Mouse (Mus musculus): Measurements from ENCODE around the gene Xpr1. TPM values are rescaled to one million over a fixed set of nuclear protein-coding genes. Genes with fewer than 3 reads are reported as not detected.
A peak's percentile ranks its signal among the peaks of the same experiment; 100 is the strongest.

Gene Xpr1
- polyA plus RNA-seq, 2 experiments = 2.4 to 4.2 TPM

- no peaks in the 10 kb centered on the region for H3K9me3 ChIP-seq (ENCODE audit: control insufficient read depth, low read length)
Measured at GRCm38 (mm10) chr1:155423801-155424200, 6.6 kb upstream of the Xpr1 start.

GRCm38 (mm10) chr1:155422022-155422421, 4.8 kb upstream of the Xpr1 start:
- H3K4me3 ChIP-seq (ENCODE audit: insufficient read depth in 1 of 2, low read depth in 2 of 2, low read length in 2 of 2) = no peak overlapping the region
- peaks cover 19 to 25% of the 10 kb centered on the region in 2 experiments for H3K4me1 ChIP-seq (replicated peaks; ENCODE audit: control insufficient read depth in 2 of 2, insufficient read depth in 2 of 2, low read length in 1 of 2)
- H3K27ac ChIP-seq = no peak overlapping the region
- DNase-seq (ENCODE audit: low read depth in 3 of 3, low spot score in 3 of 3) (no peak), ATAC-seq (ENCODE audit: insufficient read depth) (no peak)
- no peak overlapping the region for H3K4me2 ChIP-seq (ENCODE audit: low read depth)
- no peaks in the 10 kb centered on the region for H3K36me3 ChIP-seq (replicated peaks; ENCODE audit: control insufficient read depth, insufficient read depth, low read depth)
- H3K27me3 ChIP-seq (ENCODE audit: control insufficient read depth, insufficient read depth, low read length) = no peaks in the 10 kb centered on the region
- TF ChIP-seq EP300 (IDR thresholded peaks at IDR 0.05; ENCODE audit: low read depth) (no peak), CTCF (IDR thresholded peaks at IDR 0.05; ENCODE audit: low read depth) (no peak)
- H3K9me3 ChIP-seq (ENCODE audit: control insufficient read depth, low read length) = no peaks in the 10 kb centered on the region
- no peak overlapping the region for H3K9ac ChIP-seq (replicated peaks)
- WGBS (ENCODE audit: insufficient replicate concordance) = 78% methylated on average over 7 of the region's 7 CpGs

More at GRCm38 (mm10) chr1:155423801-155424200, 6.6 kb upstream of the Xpr1 start:
- no peak for TF ChIP-seq CTCF (IDR thresholded peaks at IDR 0.05; ENCODE audit: low read depth)
- no peak overlapping the region for H3K27ac ChIP-seq
- no peak overlapping the region for H3K4me3 ChIP-seq (ENCODE audit: insufficient read depth in 1 of 2, low read depth in 2 of 2, low read length in 2 of 2)
- WGBS (ENCODE audit: insufficient replicate concordance) = 73% methylated on average over 4 of the region's 4 CpGs
- DNase-seq (ENCODE audit: low read depth in 3 of 3, low spot score in 3 of 3) = no peak
- H3K27me3 ChIP-seq (ENCODE audit: control insufficient read depth, insufficient read depth, low read length) = no peaks in the 10 kb centered on the region
- no peak overlapping the region for H3K4me2 ChIP-seq (ENCODE audit: low read depth)
- no peaks in the 10 kb centered on the region for H3K36me3 ChIP-seq (replicated peaks; ENCODE audit: control insufficient read depth, insufficient read depth, low read depth)
- H3K9ac ChIP-seq (replicated peaks) = no peak overlapping the region
- H3K4me1 ChIP-seq (replicated peaks; ENCODE audit: control insufficient read depth in 2 of 2, insufficient read depth in 2 of 2, low read length in 1 of 2) = peaks cover 16 to 21% of the 10 kb centered on the region in 2 experiments
- ATAC-seq (ENCODE audit: insufficient read depth) = no peak

- H3K9ac ChIP-seq (replicated peaks) = peak overlapping the region; percentile 84
- H3K4me2 ChIP-seq (ENCODE audit: low read depth) = peak overlapping the region; percentile 84
- ATAC-seq (ENCODE audit: insufficient read depth) = no peak
- peaks cover 7 to 9% of the 10 kb centered on the region in 2 experiments for H3K4me1 ChIP-seq (replicated peaks; ENCODE audit: control insufficient read depth in 2 of 2, insufficient read depth in 2 of 2, low read length in 1 of 2)
- no peaks in the 10 kb centered on the region for H3K36me3 ChIP-seq (replicated peaks; ENCODE audit: control insufficient read depth, insufficient read depth, low read depth)
- no peaks in the 10 kb centered on the region for H3K27me3 ChIP-seq (ENCODE audit: control insufficient read depth, insufficient read depth, low read length)
- H3K4me3 ChIP-seq (ENCODE audit: insufficient read depth in 1 of 2, low read depth in 2 of 2, low read length in 2 of 2) = peak overlapping the region; percentile 84 to 91
- 2% methylated on average over 6 of the region's 6 CpGs for WGBS (ENCODE audit: insufficient replicate concordance)
- no peaks in the 10 kb centered on the region for H3K9me3 ChIP-seq (ENCODE audit: control insufficient read depth, low read length)
- TF ChIP-seq EP300 (IDR thresholded peaks at IDR 0.05; ENCODE audit: low read depth) (no peak), CTCF (IDR thresholded peaks at IDR 0.05; ENCODE audit: low read depth) (no peak)
- peak overlapping the region; percentile 53 for H3K27ac ChIP-seq
- DNase-seq (ENCODE audit: low read depth in 3 of 3, low spot score in 3 of 3) = no peak
Measured at GRCm38 (mm10) chr1:155416147-155416700, 991 bp downstream of the Xpr1 start.

GRCm38 (mm10) chr1:155415421-155415820, 1.8 kb downstream of the Xpr1 start:
- H3K4me1 ChIP-seq (replicated peaks; ENCODE audit: control insufficient read depth in 2 of 2, insufficient read depth in 2 of 2, low read length in 1 of 2) = peaks cover 7 to 11% of the 10 kb centered on the region in 2 experiments
- H3K9ac ChIP-seq (replicated peaks) = peak overlapping the region; percentile 14
- H3K9me3 ChIP-seq (ENCODE audit: control insufficient read depth, low read length) = no peaks in the 10 kb centered on the region
- H3K4me2 ChIP-seq (ENCODE audit: low read depth) = peak overlapping the region; percentile 84
- TF ChIP-seq EP300 (IDR thresholded peaks at IDR 0.05; ENCODE audit: low read depth) (no peak), CTCF (IDR thresholded peaks at IDR 0.05; ENCODE audit: low read depth) (no peak)
- DNase-seq (ENCODE audit: low read depth in 3 of 3, low spot score in 3 of 3) (no peak), ATAC-seq (ENCODE audit: insufficient read depth) (no peak)
- 63% methylated on average over 4 of the region's 4 CpGs for WGBS (ENCODE audit: insufficient replicate concordance)
- H3K36me3 ChIP-seq (replicated peaks; ENCODE audit: control insufficient read depth, insufficient read depth, low read depth) = no peaks in the 10 kb centered on the region
- H3K27ac ChIP-seq = no peak overlapping the region
- peak overlapping the region in 1 of 2 experiments; percentile 84; a peak in 3 of 4 replicates for H3K4me3 ChIP-seq (ENCODE audit: insufficient read depth in 1 of 2, low read depth in 2 of 2, low read length in 2 of 2)
- H3K27me3 ChIP-seq (ENCODE audit: control insufficient read depth, insufficient read depth, low read length) = no peaks in the 10 kb centered on the region

- Histone ChIP-seq H3K27me3 (ENCODE audit: control insufficient read depth, insufficient read depth, low read length) (no peaks in the 10 kb centered on the region), H3K9me3 (ENCODE audit: control insufficient read depth, low read length) (no peaks in the 10 kb centered on the region), H3K4me1 (replicated peaks; ENCODE audit: control insufficient read depth in 2 of 2, insufficient read depth in 2 of 2, low read length in 1 of 2) (peaks cover 17 to 24% of the 10 kb centered on the region in 2 experiments), H3K27ac (no peak overlapping the region), H3K9ac (replicated peaks) (no peak overlapping the region), H3K4me3 (ENCODE audit: insufficient read depth in 1 of 2, low read depth in 2 of 2, low read length in 2 of 2) (no peak overlapping the region), H3K36me3 (replicated peaks; ENCODE audit: control insufficient read depth, insufficient read depth, low read depth) (no peaks in the 10 kb centered on the region), H3K4me2 (ENCODE audit: low read depth) (no peak overlapping the region)
- DNase-seq (ENCODE audit: low read depth in 3 of 3, low spot score in 3 of 3) = no peak
- TF ChIP-seq EP300 (IDR thresholded peaks at IDR 0.05; ENCODE audit: low read depth) (no peak), CTCF (IDR thresholded peaks at IDR 0.05; ENCODE audit: low read depth) (no peak)
- WGBS (ENCODE audit: insufficient replicate concordance) = 55% methylated on average over 2 of the region's 2 CpGs
- no peak for ATAC-seq (ENCODE audit: insufficient read depth)
Measured at GRCm38 (mm10) chr1:155412705-155413104, 4.5 kb downstream of the Xpr1 start.

Measured in liver, embryonic 14.5 days (tissue).